Mouse (Mus musculus) cerebellum, adult 9-11 months (tissue): ENCODE measurements around the gene Defb41.
"Not testable (repeated sequence)": the region's sequence is repeated elsewhere in the genome, so short reads cannot be mapped to it uniquely, and the experiment has no call there.

Source experiments
- DNase-seq: peaks from one replicate; pipeline ENCODE4 v3.0.0; 2022

The Defb41 gene

DNA sequence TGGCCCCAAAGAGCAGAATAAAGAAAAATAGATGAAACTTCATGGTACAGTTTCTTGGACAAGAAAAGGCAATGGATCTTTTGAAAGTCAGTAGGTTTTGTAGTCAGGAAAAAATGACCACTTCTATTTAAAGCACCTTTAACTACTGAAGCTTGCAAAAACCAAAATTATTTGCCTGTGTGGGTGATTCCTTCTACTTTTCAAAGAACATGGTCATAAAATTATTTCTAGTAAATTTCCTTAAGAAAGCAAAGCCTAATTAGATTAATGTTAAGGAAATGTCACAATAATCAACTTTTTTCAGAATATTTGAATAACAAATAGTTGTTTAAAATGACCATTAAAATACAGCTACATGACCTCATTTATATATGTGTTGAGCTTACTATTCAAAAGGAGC, at the start of gene Defb41:
Gene Defb41 (minus strand): TSS at position 101 of the 400 bp plus-strand sequence.
- DNase-seq: no peak

- no peak for DNase-seq
These were observed 43.5 kb upstream of the Defb41 start for GRCm38 (mm10) chr1:18308474-18308829.

GRCm38 (mm10) chr1:18307545-18308473, 42.9 kb upstream of the Defb41 start:
- no peak for DNase-seq

DNA sequence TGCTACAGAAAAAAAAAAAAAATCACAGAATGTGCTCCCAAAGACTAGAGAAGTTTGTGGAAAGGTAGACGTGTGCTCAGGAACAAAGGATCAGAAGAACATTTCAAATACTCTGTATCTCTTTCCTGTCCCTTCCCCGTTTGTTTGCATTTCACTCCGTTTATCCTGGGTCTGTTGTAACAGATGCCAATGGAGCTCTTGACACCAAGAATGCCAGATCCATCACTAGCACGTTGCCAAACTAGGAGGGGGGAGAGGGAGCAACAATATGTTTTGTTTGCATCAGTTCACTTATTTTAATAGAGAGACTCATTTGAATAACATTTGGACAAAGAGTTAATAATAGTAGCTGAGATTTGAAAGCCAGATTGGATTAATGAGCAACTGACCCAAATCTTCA, 27.6 kb upstream of the Defb41 start:
- DNase-seq: peak; percentile 11

- no peak for DNase-seq
These were observed 23.9 kb upstream of the Defb41 start for GRCm38 (mm10) chr1:18288860-18289259.

- no peak for DNase-seq
These were observed 22.4 kb upstream of the Defb41 start for GRCm38 (mm10) chr1:18287371-18287770.

DNA sequence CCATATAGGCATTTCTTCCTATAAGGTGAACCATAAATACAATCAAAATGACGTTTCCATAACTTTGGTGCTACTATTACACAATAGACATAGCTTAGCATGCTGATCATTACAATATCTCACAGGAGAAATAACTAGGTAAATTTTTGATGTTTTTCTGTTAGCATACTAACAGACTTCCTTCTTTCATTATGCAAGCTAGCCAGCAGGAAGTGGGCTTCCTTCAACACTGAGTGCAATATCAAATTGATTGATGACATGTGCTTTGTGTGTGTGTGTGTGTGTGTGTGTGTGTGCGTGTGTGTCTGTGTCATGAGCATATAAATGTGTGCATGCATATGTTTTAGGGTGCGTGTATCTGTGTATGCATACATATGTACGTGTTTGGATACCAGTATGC, 6.2 kb upstream of the Defb41 start:
- no peak for DNase-seq

DNA sequence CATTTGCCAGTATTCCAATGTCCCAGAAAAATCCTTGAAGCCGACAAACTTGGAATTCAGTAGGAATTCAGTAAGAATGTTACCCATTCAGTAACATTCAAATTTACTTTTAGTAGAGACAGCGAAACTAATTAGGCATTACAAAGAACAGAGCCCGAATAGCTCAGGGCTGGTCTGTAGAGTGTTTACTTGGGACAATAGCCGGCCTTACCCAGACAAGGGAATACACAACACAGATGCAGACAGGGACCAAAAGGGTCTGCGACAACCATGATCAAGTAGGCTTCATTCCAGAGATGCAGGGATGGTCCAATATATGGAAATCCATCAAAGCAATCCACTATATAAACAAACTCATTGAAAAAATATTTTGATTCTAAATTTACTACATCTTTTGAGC, 3.9 kb upstream of the Defb41 start:
- DNase-seq: no peak

GRCm38 (mm10) chr1:18245801-18246580, 18.9 kb downstream of the Defb41 start:
- DNase-seq: not testable (repeated sequence)

GRCm38 (mm10) chr1:18237343-18237742, 27.6 kb downstream of the Defb41 start, which contains the start of gene Defb18:
TSS of gene Defb18 (minus strand) at chr1:18237443.
- no peak for DNase-seq

GRCm38 (mm10) chr1:18223385-18223945, 41.5 kb downstream of the Defb41 start:
- no peak for DNase-seq
